Mouse (Mus musculus) small intestine, adult 2 months (tissue): ENCODE data around the gene Rgsl1.

Experiments
- CTCF ChIP-seq: fragments of 200-500 bp; IDR thresholded peaks from 2 replicates; pipeline ENCODE4 v1.5.1; 2012; ENCODE audit warnings: low read depth, mild to moderate bottlenecking, control low read depth, inconsistent platforms, low read length, moderate library complexity, mixed read lengths; ENCODE audit not compliant: insufficient replicate concordance, insufficient read length; ENCODE audit errors: extremely low read depth
- POLR2A ChIP-seq: fragments of 200-500 bp; IDR thresholded peaks from 2 replicates; pipeline ENCODE4 v1.6.1; 2012; ENCODE audit warnings: low read depth, mild to moderate bottlenecking, control low read depth, inconsistent platforms, low read length, moderate library complexity

GRCm38 (mm10) chr1:153766298-153766697, 77.6 kb downstream of the Rgsl1 start:
- TF ChIP-seq CTCF (no peak), POLR2A (no peak)
